Mouse (Mus musculus) lung, postnatal 10 days (tissue): Measurements from ENCODE around the gene Chrm1.
A peak's percentile ranks its signal among the peaks of the same experiment; 100 is the strongest.

Experiments used
- DNase-seq: peaks from one replicate; pipeline ENCODE4 v3.0.0; 2021

The Chrm1 gene

DNA sequence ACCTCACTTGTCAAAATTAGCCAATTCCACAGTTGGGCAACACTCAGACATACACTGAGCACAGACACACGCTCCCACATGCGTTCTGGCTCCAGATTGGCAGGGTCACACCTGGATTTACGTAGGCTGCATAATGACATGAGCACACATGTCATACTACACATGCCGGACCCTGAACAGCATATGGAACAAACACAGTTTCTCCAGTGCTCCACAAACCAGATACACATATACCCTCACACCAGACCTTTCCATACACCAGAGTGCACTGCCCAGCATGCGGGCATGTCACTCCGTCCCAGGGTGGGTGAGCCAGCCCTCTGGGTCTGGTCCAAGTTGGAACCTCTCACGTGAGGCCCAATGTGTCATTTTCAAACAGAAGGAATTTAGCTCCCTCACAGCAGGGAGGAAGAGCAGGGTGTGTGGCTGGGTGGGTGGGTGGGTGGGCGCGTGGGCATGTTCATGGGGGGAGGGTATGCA, at the start of gene Chrm1:
TSS of gene Chrm1 (plus strand) at position 430 of the 480 bp plus-strand sequence.
- DNase-seq: no peak

DNA sequence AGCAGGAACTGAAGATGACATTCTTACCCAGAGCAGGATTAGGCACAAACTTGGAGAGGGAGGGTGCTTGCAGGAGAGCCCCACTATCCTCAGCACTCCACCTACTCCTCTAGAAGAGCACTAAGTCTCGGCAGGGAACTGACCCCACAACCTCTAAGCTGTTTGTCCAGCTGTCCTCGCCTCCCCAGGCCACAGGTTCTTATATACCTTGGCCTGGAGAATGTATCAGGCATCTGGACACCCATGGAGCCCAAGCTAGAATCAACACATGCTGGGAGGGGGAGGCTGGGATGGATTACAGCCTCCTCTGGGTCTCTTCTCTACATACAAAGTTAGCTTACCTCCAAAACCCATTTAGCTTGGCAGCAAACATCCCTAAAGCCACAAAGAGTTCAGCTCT, 49.2 kb upstream of the Chrm1 start:
- no peak for DNase-seq

DNA sequence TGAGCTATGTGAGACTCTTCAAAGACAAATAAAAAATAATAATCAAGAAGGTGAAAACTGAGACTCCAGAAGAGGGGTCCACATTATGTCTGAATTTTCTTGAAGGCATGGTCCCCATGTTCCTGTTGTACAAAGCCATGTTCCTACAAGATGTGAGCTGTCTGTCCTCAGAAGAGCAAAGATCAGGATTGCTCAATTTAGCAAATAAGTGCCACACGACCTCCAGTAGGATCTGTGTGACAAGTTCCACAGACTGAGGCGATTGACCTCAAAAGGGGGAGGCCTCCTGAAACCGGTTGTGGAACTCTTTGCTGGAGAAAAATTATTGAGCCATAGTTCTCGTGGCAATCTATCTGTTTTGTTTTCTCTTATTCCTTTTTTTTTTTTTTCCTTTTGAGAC, 47.3 kb upstream of the Chrm1 start:
- DNase-seq: no peak

DNA sequence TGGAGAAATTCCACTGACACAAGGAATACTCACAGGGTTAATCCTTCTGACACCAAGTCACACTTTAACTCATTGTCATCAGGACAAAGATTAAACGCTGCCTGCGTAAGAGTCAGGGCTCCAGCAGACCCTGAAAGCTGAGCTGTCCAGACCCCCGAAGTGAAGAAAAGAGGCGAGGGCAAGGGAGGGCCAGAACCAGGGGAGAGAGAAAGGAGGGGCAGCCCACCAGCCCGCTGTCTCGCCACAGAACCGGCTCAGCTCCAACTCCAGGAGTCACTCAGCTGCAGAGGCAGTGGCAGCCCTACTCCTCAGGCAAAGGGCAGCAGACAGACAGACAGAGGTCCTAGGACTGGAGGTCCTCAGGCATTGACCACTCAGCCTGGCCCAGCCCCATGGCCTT, 45.7 kb upstream of the Chrm1 start, which contains the start of gene Slc22a6:
TSS of gene Slc22a6 (plus strand) at position 136 of the 400 bp plus-strand sequence.
- no peak for DNase-seq

DNA sequence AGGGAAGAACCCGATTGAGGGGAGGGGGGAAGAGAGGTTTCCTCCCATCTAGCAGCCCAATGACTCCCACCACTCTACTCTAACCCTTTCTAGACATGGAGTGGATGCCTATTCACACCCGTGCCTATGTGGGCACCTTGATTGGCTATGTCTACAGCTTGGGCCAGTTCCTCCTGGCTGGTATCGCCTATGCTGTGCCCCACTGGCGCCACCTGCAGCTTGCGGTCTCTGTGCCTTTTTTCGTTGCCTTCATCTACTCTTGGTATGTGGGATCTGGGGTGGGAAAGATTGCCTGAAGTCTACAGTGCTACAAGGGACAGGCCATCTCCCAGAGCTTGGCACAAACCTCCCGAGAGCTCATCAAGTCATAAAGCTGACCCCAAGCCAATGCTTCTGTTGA, 42.5 kb upstream of the Chrm1 start:
- DNase-seq: no peak

DNA sequence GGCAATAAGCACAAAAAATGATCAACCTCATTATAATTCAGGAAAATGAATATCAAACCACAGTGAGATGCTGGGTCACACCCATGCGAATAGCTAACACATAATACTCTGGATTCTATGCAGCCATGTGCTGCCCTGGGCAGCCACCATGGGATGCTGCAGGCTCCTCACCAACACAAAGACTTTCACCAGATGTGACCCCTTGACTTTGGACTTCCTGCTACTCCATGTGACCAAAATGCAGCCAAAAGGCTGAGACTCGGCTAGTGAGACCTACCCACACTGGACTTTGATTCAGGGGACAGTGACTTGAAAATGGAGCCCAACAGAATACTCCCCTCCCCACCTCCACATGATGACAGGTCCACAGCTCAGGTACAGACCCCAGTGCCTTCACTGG, 33.3 kb upstream of the Chrm1 start:
- DNase-seq: no peak

DNA sequence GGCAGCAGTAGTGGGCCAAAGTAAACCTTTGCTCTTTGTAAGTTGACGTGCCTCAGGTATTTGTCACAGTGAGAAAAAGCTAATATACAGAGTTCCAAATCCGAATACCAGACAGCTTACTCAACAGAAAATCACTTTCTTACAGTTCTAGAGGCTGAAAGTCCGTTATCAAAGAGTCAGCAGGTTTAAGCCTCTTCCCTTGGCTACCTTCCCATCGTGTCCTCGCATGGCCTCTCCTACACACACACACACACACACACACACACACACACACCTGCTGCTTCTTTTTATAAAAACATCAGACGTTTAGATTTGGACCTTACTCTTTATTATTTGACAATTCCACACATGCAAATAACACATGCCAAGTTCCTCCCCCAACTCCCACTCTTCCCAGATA, 32.8 kb upstream of the Chrm1 start:
- DNase-seq: no peak

DNA sequence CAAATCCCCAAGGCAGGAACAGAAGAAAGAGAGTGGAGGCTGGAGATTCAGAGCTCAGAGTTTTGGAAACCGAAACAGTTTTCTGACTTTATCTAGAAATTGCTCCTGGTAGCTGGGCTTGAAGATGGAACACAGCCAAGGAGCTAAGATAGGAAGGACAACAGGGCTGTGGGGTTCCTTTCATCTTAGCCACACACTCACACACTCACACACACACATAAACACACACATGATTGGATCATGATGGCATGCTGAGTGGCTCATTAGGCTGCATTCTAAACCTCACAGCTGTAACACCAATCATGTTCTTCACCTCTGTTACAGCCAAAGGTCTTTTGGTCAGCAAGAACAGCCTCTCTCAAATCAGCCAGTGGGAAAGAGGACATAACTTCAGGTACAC, 31.6 kb upstream of the Chrm1 start:
- no peak for DNase-seq

DNA sequence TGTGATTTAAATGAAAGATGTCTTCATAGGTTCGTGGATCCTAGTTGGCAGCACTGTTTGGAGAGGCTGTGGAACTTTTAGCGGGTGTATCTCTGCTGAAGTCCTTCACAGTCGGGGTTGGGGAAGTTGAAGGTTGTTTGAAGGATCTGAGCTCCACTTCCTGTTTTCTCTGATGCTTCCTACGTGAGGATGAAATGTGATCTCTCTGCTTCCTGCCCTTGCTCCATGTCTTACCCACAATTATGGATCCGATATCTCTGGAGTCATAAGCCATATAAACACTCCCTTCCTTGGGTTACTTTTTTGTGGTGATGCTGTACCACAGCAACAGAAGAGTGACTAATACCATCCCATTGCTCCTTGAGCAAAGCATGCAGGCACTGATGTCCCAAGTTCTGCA, 21.5 kb upstream of the Chrm1 start:
- DNase-seq: no peak

DNA sequence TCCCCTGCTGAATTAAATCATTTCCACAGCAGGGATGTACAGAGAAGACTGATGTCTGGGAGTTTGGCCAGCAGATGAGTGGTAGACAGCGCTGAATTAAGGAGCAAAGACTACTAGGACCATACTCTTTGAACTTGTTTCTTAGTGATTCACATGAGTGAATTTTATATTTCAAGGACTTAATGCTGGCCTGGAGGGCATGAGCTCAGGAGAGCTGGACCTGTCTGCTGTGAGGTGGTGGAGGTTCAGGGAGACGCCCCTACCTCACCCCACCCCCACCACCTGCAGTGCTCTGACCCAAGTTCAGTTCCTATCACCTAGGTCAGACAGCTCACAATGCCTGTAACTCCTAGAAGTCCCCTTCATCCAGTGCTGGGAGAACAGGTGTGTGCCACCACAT, 17.2 kb upstream of the Chrm1 start:
- no peak for DNase-seq

DNA sequence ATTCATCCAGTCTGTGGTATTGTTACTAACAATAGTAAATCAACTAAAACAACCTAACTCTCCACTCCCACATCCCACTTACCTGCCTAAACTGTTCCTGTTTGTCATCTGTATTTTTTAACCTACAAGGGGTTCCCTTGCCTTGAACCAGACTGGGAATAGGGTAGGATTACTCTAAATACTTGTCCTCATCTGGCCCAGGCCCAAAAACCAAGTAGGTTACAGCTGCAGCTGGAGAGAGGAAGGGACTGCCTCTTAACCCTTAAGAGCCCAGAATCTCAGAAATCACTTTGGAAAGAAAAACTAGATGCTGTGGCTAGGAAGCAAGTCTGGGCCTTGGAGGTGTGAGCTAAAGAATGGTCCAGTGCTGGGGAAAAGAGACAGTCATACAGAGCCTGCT, 7.8 kb upstream of the Chrm1 start:
- peak; percentile 14 for DNase-seq

DNA sequence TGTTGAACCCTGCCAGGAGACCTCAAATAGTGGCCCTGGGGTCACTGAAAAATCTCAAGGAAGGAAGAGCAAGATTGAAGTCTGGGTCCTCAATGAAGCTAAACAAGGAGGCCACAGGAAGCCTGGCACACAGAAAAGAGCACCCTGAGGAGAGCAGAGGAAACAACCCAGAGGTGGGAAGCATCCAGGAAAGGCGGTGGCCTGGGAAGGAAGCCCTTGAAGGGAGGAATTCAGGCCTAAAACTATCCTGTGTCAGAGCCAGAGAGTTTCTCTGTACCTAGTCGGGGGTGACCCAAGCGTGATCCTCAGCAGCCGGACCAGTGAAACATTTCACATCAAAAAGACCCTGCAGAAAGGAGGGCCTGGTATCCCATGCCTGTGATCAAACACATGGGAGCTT, 7.2 kb upstream of the Chrm1 start:
- DNase-seq: peak; percentile 27

DNA sequence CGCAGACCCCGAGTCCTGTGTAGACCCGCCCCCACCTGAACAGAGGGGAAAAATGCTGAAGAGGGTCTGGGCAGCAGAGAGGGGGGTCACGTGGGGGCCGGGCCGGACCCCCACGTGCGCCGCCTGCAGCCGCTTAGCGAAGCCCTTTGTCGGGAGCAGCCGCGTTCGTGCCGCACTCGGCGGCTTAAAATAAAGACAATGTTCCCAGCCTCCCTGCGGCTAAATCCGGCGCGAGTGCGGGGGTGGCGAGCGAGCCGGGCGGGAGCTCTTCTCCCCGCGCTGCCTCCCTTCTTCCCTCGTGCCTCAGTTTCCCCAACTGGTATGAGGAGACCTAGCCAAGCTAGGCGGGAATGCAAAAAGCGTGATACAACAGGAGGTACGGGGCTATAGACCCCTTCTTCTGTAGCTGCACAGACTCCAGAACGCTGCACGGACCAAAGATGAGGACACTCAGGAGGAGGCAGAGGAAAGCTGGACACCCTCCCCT, 1.7 kb upstream of the Chrm1 start:
- DNase-seq: no peak

DNA sequence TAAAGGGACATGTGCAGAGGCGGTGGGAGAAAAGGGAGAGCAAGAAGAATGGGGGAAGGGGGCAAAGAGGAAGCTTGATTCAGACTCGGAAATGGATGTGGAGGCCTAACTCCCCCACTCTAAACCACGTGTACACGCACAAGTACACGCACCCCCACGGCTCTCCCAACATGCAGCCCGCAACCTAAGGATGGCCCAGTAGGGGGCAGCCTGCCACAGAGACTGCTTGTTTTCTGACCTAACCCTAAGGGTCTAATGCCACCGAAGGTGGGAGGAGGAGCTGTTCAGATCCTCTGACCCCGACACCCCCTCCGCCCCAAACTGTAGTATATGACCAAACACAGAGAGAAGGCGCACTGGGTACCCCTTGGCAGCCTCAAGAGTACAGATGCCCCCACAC, 1.3 kb upstream of the Chrm1 start:
- peak; percentile 74 for DNase-seq

DNA sequence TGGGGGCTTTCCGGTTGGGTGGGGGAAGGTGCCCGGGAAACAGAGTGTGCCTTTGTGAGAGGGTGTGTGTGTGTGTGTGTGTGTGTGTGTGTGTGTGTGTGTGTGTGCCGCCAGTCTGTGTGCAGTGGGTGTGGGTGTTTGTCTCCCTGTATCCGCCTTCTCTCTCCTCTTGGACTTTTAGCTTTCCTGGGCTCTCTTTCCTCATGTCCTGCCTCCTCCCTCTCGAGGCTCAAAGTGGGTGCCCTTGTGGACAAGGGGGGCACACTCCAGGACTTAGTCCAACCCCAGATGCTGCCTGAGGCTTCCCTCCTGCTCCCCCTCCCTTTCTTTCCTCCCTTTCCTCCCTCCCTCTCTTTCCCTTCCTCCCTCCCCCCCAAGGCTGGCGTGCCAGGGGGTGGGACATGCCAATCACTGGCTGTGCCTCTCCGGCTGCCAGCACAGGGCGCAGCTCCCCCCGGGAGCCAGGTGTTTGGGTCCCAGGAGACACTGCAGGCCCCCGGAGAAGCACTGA, 377 bp downstream of the Chrm1 start:
- no peak for DNase-seq

DNA sequence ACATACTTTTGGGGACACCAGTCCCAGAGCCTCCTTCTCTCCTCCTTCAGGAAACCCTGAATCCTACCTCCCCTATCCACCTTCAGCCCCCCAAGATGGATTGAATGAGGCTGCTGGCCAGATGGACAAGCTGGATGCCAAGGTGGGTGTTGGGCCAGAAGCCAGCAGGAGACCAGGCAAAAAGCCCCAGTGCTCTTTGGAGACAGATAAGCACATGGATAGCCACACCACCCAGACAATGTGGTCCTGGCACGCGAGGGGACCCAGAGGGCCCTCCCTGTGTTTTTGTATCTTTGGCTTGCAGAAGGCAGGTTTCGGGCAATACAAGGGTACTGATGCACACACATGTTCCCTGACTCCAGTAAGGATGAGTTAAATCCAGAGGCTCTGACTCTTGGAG, 1.3 kb downstream of the Chrm1 start:
- DNase-seq: no peak

DNA sequence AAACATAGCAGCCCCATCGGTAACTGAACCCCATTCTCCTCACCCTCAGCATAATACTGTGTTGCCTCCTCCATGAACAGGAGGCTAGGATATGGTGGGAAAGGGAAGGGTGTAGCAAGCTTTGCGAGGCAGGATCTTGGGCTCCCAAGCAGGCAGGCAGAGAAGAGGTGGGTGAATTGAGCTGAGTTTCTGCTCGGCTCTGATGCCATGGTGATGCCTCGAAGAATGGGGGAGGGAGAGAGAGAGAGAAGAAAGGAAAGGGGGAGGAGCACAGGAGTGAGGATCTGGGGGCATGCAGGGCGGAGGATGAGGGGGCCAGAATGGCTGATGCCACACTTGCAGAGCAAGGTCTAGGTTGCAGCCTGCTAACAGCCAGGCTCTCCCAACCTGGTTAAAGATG, 2.2 kb downstream of the Chrm1 start:
- DNase-seq: no peak

DNA sequence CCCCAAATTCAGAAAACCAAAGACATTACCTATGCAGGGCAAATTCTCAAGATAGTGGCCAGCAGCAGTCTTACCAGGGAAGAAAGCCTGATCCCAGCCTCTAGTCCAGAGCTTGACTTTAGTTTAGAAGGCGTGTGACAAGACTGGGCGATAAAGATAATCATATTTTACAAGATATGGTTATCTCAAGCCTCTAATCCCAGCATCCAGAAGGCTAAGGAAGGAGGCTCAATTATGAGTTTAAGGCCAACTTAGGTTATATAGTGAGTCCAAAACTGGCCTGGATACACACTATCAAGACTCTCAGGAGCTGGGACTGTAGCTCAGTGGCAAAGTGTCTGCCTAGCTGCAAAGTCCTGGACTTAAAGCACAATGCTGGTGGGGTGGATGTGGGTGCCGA, 9.3 kb downstream of the Chrm1 start:
- DNase-seq: no peak

DNA sequence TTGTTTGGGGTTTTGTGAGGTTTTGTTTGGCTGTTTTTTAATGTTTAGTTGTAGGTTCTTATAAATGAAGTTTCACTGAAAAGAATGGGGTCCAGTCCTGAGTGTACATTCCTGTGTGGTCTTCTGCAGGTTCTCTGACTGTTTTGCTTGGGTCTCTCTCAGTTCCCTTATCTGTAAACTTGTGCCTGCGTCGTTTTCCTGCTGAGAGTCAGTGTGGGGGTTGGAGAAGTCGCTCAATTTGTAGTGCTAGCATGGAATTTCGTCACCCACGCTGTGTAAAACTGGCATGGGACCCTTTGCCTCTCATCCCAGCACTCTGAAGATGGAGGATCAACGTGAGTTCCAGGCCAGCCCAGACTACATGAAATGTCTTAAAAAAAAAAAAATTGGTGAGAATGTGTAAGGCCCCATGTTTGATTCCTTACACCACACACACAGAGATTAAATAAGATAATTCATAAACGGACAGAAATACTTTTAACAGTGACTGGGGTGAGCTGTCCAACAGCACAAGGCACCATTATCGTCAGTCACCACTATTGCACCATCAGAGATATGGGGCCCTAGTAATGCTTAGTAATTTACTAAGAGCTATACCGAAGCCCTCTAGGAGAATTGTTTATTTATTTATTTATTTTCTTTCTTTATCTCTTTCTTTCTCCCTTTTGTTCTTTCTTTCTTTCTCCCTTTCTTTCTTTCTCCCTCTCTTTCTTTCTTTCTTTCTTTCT, 9.9 kb downstream of the Chrm1 start:
- no peak for DNase-seq

DNA sequence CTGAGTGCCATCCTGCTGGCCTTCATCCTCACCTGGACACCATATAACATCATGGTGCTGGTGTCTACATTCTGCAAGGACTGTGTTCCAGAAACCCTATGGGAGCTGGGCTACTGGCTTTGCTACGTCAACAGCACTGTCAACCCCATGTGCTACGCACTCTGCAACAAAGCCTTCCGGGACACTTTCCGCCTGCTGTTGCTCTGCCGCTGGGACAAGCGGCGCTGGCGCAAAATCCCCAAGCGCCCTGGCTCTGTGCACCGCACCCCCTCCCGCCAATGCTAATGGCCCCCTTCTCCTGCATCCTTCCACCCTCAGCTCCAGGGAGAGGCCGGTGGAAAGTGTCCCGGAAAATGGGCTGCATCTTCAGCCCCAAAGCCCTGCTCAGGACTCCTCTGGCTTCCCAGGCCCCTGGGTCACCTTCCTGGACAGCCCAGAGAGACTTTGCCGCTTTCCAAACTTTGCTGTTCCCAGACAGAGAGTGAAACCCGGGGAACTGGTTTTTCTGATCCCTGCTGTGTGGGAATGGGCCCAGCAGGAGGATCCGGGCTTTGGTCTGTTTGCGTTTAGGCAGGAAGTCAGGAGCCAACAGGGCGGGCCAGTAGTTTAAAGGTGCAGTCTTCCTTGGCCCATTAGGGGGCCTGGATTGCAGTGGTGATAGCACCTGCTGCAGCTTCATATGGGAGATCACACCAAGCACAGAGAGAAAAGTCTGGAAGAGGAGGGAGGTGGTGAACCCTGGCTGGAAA, 15.6 kb downstream of the Chrm1 start:
- DNase-seq: peak; percentile 57

DNA sequence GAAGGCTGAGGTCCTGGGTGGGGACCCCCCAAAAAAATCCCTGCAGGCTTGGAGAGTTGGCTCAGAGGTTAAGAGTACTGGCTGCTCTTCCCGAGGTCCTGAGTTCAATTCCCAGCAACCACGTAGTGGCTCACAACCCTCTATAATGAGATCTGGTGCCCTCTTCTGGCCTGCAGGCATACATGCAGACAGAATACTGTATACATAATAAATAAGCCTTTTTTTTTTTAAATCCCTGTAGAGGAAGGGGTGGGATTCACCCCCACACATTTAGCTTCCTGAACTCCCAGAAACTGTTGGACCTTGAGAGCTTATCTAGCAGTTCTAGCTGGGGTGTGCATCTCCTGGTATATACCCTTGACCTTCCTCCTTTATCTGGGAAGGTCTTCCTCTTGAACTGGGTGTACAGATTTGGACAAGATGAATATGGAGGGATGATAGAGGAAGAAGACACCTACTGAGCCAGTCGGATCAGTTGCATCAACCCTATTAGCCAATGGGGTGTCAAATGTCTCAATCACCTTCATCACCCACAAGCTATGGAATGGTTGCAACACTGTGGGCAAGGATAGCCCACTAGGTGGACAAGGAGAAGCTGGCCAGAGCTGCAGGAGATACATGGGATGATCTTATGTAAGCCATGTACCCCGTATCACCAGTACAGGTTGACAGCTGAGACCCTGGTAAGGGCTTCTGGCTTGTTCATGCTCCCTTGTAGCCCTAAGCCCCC, 18.2 kb downstream of the Chrm1 start:
- no peak for DNase-seq

DNA sequence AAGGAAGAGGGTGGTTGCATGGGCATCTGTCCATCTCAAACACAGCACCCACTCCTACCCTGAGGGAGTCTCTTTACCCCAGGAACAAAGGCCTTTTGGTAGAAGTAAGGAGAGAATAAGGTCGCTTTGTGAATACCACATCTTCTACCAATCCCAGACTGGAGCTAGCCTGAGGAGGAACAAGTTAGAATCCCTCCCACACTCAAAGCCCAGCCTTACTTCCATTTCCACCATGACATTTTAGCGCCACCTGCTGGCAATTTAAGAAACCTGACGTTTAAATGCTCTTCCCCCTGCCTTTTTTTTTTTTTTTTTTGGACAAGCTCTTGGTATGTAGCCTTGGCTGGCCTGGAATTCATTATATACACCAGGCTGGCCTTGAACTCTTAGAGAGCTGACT, 19.4 kb downstream of the Chrm1 start:
- DNase-seq: peak; percentile 89

DNA sequence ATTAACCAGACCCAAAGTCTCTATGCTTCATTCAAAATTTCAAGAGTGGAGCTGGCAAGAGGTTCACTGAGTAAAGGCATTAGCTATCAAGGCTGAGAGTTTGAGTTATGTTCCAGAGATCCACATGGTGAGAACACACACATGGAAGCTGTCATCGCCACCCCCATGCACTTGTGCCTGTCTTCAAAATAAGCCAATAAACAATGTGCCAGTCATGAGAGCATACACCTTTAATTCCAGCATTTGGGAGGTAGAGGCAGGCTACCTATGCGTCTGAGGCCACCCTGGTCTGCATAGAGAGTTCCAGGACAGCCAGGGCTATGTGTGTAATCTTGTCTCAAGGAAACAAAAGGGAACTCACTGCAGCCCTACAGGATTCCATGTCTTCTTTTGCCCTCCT, 20.0 kb downstream of the Chrm1 start:
- DNase-seq: no peak
